ENCODE assay signal across 23 mouse cellular contexts in genomic region chr10:93248416-93248815, GRCm38 (mm10).
A peak's percentile ranks its signal among the peaks of the same experiment; 100 is the strongest.
DNase-seq lines count a peak whose midpoint lies in the region; ATAC-seq and TF ChIP-seq lines count a peak whose summit lies in the region.
"Had no signal": no experiment of that assay in that cellular context is flagged by ENCODE, and none has a peak within 500 bp of the region (broad histone marks: within the 10 kb centered on the region; RNA-seq: fewer than 3 reads in every experiment).

No protein-coding gene starts in this region.

- no peak overlapping the region for H3K4me3 ChIP-seq in heart, embryonic 15.5 days
- H3K4me3 ChIP-seq in limb, embryonic 15.5 days: no peak overlapping the region
- no peak overlapping the region for H3K4me3 ChIP-seq in limb, embryonic 10.5 days
- H3K4me3 ChIP-seq in embryonic facial prominence, embryonic 14.5 days (ENCODE audit: low read depth, low read length): no peak overlapping the region
- no peak overlapping the region for H3K4me3 ChIP-seq in stomach, postnatal 0 days (ENCODE audit: low read depth, low read length)
- H3K4me3 ChIP-seq: erythroblast, embryonic 14.5 days; heart, embryonic 13.5 days; hindbrain, embryonic 13.5 days; midbrain, embryonic 12.5 days had no signal

- no peak for TF ChIP-seq EP300 in stomach, postnatal 0 days (optimal IDR thresholded peaks at IDR 0.05)

- intact Hi-C loops in heart, postnatal 36 days (cut with DNase I): no loop called here

- no peaks in the 10 kb centered on the region for H3K27me3 ChIP-seq in heart, embryonic 15.5 days
- H3K27me3 ChIP-seq in limb, embryonic 15.5 days: no peaks in the 10 kb centered on the region
- H3K27me3 ChIP-seq in limb, embryonic 10.5 days (ENCODE audit: low read depth, poor library complexity, severe bottlenecking): no peaks in the 10 kb centered on the region
- no peaks in the 10 kb centered on the region for H3K27me3 ChIP-seq in embryonic facial prominence, embryonic 14.5 days (replicated peaks; ENCODE audit: control insufficient read depth, insufficient read depth, low read length)
- H3K27me3 ChIP-seq in stomach, postnatal 0 days (ENCODE audit: control insufficient read depth, insufficient read depth, low read length): no peaks in the 10 kb centered on the region
- H3K27me3 ChIP-seq: heart, embryonic 13.5 days; hindbrain, embryonic 13.5 days; midbrain, embryonic 12.5 days; Patski had no signal

- H3K4me1 ChIP-seq in heart, embryonic 15.5 days (replicated peaks): peaks cover 33% of the 10 kb centered on the region
- peaks cover 44% of the 10 kb centered on the region for H3K4me1 ChIP-seq in limb, embryonic 15.5 days
- 0 out of 2 replicates have a peak, but pooled peaks cover 3% of the 10 kb centered on the region for H3K4me1 ChIP-seq in limb, embryonic 10.5 days
- H3K4me1 ChIP-seq in embryonic facial prominence, embryonic 14.5 days (ENCODE audit: control insufficient read depth, insufficient read depth, low read length): peaks cover 10% of the 10 kb centered on the region; the same call in 1 of the 2 replicates
- peaks cover 4% of the 10 kb centered on the region for H3K4me1 ChIP-seq in stomach, postnatal 0 days (replicated peaks; ENCODE audit: control insufficient read depth, insufficient read depth)
- H3K4me1 ChIP-seq: midbrain, embryonic 12.5 days had no signal

- H3K9ac ChIP-seq in heart, embryonic 15.5 days: no peak overlapping the region
- no peak overlapping the region for H3K9ac ChIP-seq in limb, embryonic 15.5 days
- no peak overlapping the region for H3K9ac ChIP-seq in embryonic facial prominence, embryonic 14.5 days (ENCODE audit: low read depth, low read length)
- H3K9ac ChIP-seq in stomach, postnatal 0 days (ENCODE audit: low read length): no peak overlapping the region
- H3K9ac ChIP-seq: heart, embryonic 13.5 days; hindbrain, embryonic 13.5 days; midbrain, embryonic 12.5 days had no signal

- H3K4me2 ChIP-seq in heart, embryonic 15.5 days: no peak overlapping the region
- no peak overlapping the region for H3K4me2 ChIP-seq in limb, embryonic 15.5 days
- H3K4me2 ChIP-seq in embryonic facial prominence, embryonic 14.5 days (ENCODE audit: low read depth, low read length): no peak overlapping the region
- H3K4me2 ChIP-seq in stomach, postnatal 0 days (replicated peaks; ENCODE audit: low read depth): no peak overlapping the region
- H3K4me2 ChIP-seq: heart, embryonic 13.5 days; hindbrain, embryonic 13.5 days; midbrain, embryonic 12.5 days had no signal

- H3K36me3 ChIP-seq in heart, embryonic 15.5 days: peaks cover 17% of the 10 kb centered on the region
- H3K36me3 ChIP-seq in limb, embryonic 15.5 days: peaks cover 32% of the 10 kb centered on the region; the same call in 1 of the 2 replicates
- H3K36me3 ChIP-seq in limb, embryonic 10.5 days: peaks cover 86% of the 10 kb centered on the region
- H3K36me3 ChIP-seq in embryonic facial prominence, embryonic 14.5 days (ENCODE audit: control insufficient read depth, insufficient read depth, low read length): peaks cover 39% of the 10 kb centered on the region
- peaks cover 4% of the 10 kb centered on the region for H3K36me3 ChIP-seq in stomach, postnatal 0 days (ENCODE audit: control insufficient read depth, insufficient read depth, low read length)

- WGBS in heart, embryonic 15.5 days: 84% methylated on average over 8 of the region's 8 CpGs
- WGBS in limb, embryonic 15.5 days: 64% methylated on average over 8 of the region's 8 CpGs
- WGBS in limb, embryonic 10.5 days: 78% methylated on average over 8 of the region's 8 CpGs
- 65% methylated on average over 8 of the region's 8 CpGs for WGBS in embryonic facial prominence, embryonic 14.5 days
- WGBS in stomach, postnatal 0 days: 82% methylated on average over 8 of the region's 8 CpGs

- no peak for ATAC-seq in heart, embryonic 15.5 days (replicated peaks; ENCODE audit: insufficient number of reproducible peaks, insufficient read depth, low FRiP score, low read depth)
- no peak for ATAC-seq in limb, embryonic 15.5 days (ENCODE audit: insufficient number of reproducible peaks, low FRiP score, low TSS enrichment, low read depth)
- ATAC-seq in embryonic facial prominence, embryonic 14.5 days (ENCODE audit: low read depth): no peak
- ATAC-seq in stomach, postnatal 0 days (ENCODE audit: low FRiP score, low TSS enrichment): no peak
- ATAC-seq: activated CD4-positive, CD25-positive, alpha-beta regulatory T cell, adult 4 months; forebrain, embryonic 14.5 days; inflammation-experienced regulatory T-cells, adult 6 months; Patski had no signal

- H3K27ac ChIP-seq in heart, embryonic 15.5 days: peak overlapping the region; percentile 78
- H3K27ac ChIP-seq in limb, embryonic 15.5 days: 0 out of 2 replicates have a peak overlapping the region, but pooled peaks have one; percentile 22
- no peak overlapping the region for H3K27ac ChIP-seq in limb, embryonic 10.5 days
- 0 out of 2 replicates have a peak overlapping the region, but pooled peaks have one; percentile 11 for H3K27ac ChIP-seq in embryonic facial prominence, embryonic 14.5 days (replicated peaks; ENCODE audit: low read depth, low read length)
- H3K27ac ChIP-seq in stomach, postnatal 0 days (replicated peaks): 0 out of 2 replicates have a peak overlapping the region, but pooled peaks have one; percentile 1
- H3K27ac ChIP-seq: hindbrain, embryonic 13.5 days; midbrain, embryonic 12.5 days had no signal

- TF ChIP-seq CTCF in stomach, postnatal 0 days (IDR thresholded peaks at IDR 0.05; ENCODE audit: low read depth): no peak

- H3K9me3 ChIP-seq in heart, embryonic 15.5 days (replicated peaks): no peaks in the 10 kb centered on the region
- no peaks in the 10 kb centered on the region for H3K9me3 ChIP-seq in limb, embryonic 15.5 days
- H3K9me3 ChIP-seq in limb, embryonic 10.5 days (replicated peaks): no peaks in the 10 kb centered on the region
- no peaks in the 10 kb centered on the region for H3K9me3 ChIP-seq in embryonic facial prominence, embryonic 14.5 days (ENCODE audit: control insufficient read depth, low read length)
- no peaks in the 10 kb centered on the region for H3K9me3 ChIP-seq in stomach, postnatal 0 days (ENCODE audit: control insufficient read depth, low read length)
- H3K9me3 ChIP-seq: heart, embryonic 13.5 days; hindbrain, embryonic 13.5 days; midbrain, embryonic 12.5 days had no signal

- no peak for DNase-seq in heart, postnatal 36 days
- no peak for DNase-seq in limb, embryonic 10.5 days (ENCODE audit: low spot score)
- no peak for DNase-seq in embryonic facial prominence, embryonic 14.5 days (ENCODE audit: low spot score)
- DNase-seq in stomach, postnatal 0 days (ENCODE audit: low spot score): no peak
- no peak for DNase-seq in cerebellum, adult 11 months
- DNase-seq: adrenal gland, postnatal 25 days; cerebellum, adult 18-20 months; cerebellum, postnatal 25 days; embryo, embryonic 11 days; gastrocnemius, postnatal 25 days; liver; lung, postnatal 10 days; thymus, adult 2 months had no signal
